Mouse (Mus musculus): Measurements from ENCODE around the gene Grid2.

The Grid2 gene

DNA sequence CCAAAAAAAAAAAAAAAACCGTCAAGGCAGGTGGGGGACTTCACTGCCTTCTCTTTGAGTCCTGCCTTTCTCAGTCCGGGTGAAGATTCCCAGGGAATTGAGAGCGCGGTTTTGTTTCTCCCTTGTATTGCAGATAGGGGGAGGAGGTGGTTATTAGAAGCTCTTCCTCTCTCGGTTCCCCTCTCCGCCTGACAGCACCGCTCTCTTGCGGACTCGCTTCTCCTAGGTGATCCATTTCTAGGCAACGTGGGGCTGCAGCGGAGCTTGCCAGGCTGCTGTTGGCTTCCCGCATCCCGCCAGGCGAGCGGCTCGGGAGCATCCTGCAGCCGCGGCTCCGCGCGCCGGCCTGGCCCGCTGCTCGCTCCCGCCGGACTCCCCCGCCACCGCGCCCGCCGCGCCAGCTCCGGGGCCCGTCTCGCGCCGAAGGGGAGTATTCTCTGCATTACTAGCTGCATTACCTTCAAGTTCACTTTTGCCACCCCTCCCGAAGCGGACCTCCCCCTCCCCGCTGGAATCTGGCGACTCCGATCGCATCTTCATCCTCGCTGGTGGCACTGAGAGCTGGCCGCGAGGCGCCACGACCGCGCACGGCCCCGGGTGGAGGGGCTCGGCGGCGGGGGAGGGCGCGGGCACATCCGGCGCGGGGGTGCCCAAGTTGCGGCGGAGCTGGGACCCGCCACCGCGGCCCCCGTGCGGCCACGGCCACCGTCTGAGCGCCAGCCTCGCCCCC, at the start of gene Grid2:
Gene Grid2 (plus strand): TSS at position 51 of the 730 bp plus-strand sequence.
- no peak for TF ChIP-seq NANOG (IDR thresholded peaks at IDR 0.05; ENCODE audit: borderline replicate concordance, low read length)
- TF ChIP-seq CTCF (conservative IDR thresholded peaks at IDR 0.05; ENCODE audit: low read length): no peak
- no peak for TF ChIP-seq POU5F1 (IDR thresholded peaks at IDR 0.05; ENCODE audit: borderline replicate concordance, low read length)
- H3K27me3 ChIP-seq (ENCODE audit: insufficient read depth, low read length): peaks cover 60% of the 10 kb centered on the region
- peaks cover 11% of the 10 kb centered on the region; the same call in 1 of the 2 replicates for H3K4me1 ChIP-seq (replicated peaks; ENCODE audit: low read depth, low read length)
- no peaks in the 10 kb centered on the region for H3K9me3 ChIP-seq (ENCODE audit: low read length)
- no peaks in the 10 kb centered on the region for H3K36me3 ChIP-seq (ENCODE audit: insufficient read depth, low read length)
- H3K4me3 ChIP-seq (replicated peaks; ENCODE audit: low read length): peak within 1 kb of the TSS; percentile 78

DNA sequence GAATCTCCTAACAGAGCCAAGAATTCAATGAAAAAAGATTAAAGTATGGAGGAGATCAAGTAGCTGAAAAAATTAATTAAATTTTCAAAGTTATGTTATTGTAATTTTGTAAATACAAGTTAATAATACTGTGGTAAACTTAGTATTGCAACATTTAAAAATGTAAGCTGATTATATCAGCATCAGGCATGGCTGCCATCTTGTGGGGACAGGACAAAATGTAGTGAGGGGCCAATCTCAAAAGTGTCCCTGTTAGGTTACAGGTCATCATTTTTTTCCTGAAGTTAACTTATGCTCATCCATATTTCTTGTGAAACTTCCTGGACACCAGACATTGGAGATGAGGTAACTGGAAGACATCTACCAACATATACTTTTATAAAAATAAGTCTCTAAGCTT, 4.9 kb upstream of the Grid2 start:
- Histone ChIP-seq H3K4me1 (replicated peaks; ENCODE audit: low read depth, low read length) (0 out of 2 replicates have a peak, but pooled peaks cover 4% of the 10 kb centered on the region), H3K4me3 (replicated peaks; ENCODE audit: low read length) (no peak overlapping the region), H3K27me3 (ENCODE audit: insufficient read depth, low read length) (peaks cover 26% of the 10 kb centered on the region), H3K9me3 (ENCODE audit: low read length) (no peaks in the 10 kb centered on the region), H3K36me3 (ENCODE audit: insufficient read depth, low read length) (no peaks in the 10 kb centered on the region)
- TF ChIP-seq POU5F1 (IDR thresholded peaks at IDR 0.05; ENCODE audit: borderline replicate concordance, low read length) (no peak), CTCF (conservative IDR thresholded peaks at IDR 0.05; ENCODE audit: low read length) (no peak), NANOG (IDR thresholded peaks at IDR 0.05; ENCODE audit: borderline replicate concordance, low read length) (no peak)

DNA sequence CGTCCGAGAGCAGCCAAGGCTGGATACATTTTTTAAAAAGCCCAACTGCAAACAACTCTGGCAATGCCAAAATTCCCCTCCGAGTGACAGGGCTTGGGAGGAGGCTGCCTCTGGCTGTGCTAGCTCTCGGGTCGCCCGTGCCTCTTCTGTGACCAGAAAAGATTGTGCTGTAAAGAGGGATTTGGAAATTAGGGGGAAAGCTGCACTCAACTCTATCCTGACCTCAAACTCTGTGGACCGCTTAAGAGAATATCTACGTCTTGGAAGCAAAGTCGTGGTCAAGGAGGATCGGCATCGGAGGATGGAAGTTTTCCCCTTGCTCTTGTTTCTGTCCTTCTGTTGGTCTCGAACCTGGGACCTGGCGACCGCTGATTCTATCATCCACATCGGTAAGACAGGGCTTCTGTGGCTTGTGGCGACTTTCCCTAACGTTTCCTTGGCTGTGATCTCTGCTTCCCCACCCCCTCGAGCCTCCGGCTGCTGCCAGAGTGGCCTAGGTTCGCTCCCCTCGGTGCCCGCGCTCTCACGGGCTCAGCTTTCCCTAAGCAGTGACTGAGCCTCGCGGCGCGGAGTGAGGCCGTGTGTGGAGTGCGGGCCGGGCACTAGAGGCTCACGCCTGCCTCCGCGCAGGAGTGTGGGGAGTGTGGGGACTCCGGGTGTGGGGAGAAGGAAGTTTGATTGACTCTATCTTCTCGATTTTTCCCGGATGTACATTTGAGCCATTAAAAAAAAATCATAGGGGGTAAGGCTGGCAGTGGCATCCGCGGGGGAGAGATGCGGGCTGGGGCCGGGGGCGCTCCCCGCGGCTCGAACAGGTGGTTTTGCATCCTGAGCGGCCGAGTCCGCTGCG, 1.1 kb downstream of the Grid2 start:
- Histone ChIP-seq H3K9me3 (ENCODE audit: low read length) (no peaks in the 10 kb centered on the region), H3K4me1 (replicated peaks; ENCODE audit: low read depth, low read length) (peaks cover 11% of the 10 kb centered on the region; the same call in 1 of the 2 replicates), H3K4me3 (replicated peaks; ENCODE audit: low read length) (peak overlapping the region; percentile 78), H3K27me3 (ENCODE audit: insufficient read depth, low read length) (peaks cover 60% of the 10 kb centered on the region), H3K36me3 (ENCODE audit: insufficient read depth, low read length) (no peaks in the 10 kb centered on the region)
- TF ChIP-seq POU5F1 (IDR thresholded peaks at IDR 0.05; ENCODE audit: borderline replicate concordance, low read length) (no peak), NANOG (IDR thresholded peaks at IDR 0.05; ENCODE audit: borderline replicate concordance, low read length) (no peak), CTCF (conservative IDR thresholded peaks at IDR 0.05; ENCODE audit: low read length) (no peak)

DNA sequence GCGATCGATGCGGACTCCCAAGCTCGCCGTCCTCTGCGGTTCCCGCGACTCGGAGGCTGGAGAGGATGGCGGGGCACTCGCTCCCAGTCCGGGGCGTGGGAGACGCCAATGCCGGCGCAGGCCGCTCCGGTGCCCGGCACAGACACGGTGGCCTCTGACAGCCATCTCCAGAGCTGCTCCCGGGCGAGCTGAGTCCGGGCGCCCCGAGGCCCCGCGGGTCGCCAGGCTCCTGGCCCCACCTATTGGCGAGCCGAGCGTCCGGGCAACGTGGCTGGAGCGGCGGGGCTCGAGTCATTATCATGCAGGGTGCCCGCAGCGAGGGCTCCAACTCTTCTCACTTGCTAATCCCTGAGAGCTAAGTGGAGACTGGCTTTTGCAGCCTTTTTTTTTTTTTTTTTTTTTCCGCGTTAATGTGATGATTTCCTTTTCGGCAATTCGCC, 1.8 kb downstream of the Grid2 start:
- Histone ChIP-seq H3K27me3 (ENCODE audit: insufficient read depth, low read length) (peaks cover 60% of the 10 kb centered on the region), H3K4me3 (replicated peaks; ENCODE audit: low read length) (peak overlapping the region; percentile 78), H3K9me3 (ENCODE audit: low read length) (no peaks in the 10 kb centered on the region), H3K36me3 (ENCODE audit: insufficient read depth, low read length) (no peaks in the 10 kb centered on the region), H3K4me1 (replicated peaks; ENCODE audit: low read depth, low read length) (peaks cover 11% of the 10 kb centered on the region; the same call in 1 of the 2 replicates)
- TF ChIP-seq CTCF (conservative IDR thresholded peaks at IDR 0.05; ENCODE audit: low read length) (no peak), POU5F1 (IDR thresholded peaks at IDR 0.05; ENCODE audit: borderline replicate concordance, low read length) (no peak), NANOG (IDR thresholded peaks at IDR 0.05; ENCODE audit: borderline replicate concordance, low read length) (no peak)

DNA sequence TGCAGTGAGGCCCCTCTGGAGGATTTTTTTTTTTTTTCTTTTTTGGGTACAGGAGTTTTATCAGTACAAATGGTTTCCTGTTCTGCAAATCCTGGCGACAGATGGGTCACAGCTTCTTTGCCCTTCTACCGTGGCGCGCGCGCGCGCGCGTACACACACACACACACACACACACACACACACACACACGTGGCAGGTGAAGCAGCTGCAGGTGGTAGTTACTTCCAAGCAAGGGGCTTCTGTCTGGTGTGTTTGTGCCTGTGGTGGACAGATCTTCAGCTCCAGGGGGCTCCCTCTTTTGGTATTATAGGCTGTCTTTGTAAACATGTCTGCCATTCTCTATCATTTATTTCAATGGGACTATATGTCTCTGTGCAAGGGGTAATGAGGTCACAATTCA, 2.2 kb downstream of the Grid2 start:
- no peak for TF ChIP-seq POU5F1 (IDR thresholded peaks at IDR 0.05; ENCODE audit: borderline replicate concordance, low read length)
- no peaks in the 10 kb centered on the region for H3K9me3 ChIP-seq (ENCODE audit: low read length)
- peaks cover 11% of the 10 kb centered on the region; the same call in 1 of the 2 replicates for H3K4me1 ChIP-seq (replicated peaks; ENCODE audit: low read depth, low read length)
- H3K4me3 ChIP-seq (replicated peaks; ENCODE audit: low read length): peak overlapping the region; percentile 78
- no peaks in the 10 kb centered on the region for H3K36me3 ChIP-seq (ENCODE audit: insufficient read depth, low read length)
- H3K27me3 ChIP-seq (ENCODE audit: insufficient read depth, low read length): peaks cover 58% of the 10 kb centered on the region

DNA sequence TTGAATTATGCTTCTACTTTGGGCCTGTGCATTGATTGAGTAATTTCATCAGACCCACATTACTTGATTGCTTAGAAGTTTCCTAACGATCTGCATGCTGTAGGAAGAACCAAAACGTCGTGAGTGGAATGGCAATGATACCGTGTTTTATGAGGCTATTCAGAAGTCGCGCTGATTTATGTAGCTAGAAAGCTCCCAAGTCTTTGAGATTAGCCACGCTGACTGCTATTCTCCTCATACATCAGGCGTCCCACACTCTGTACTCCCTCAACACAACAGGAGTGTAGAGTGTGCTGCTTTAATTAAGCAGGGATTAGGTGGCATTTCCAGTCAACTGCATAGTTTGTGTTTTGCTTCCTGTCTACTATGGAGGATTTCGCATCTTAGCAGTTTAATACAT, 4.1 kb downstream of the Grid2 start:
- peaks cover 44% of the 10 kb centered on the region for H3K27me3 ChIP-seq (ENCODE audit: insufficient read depth, low read length)
- no peaks in the 10 kb centered on the region for H3K9me3 ChIP-seq (ENCODE audit: low read length)
- H3K4me3 ChIP-seq (replicated peaks; ENCODE audit: low read length): no peak overlapping the region
- peaks cover 11% of the 10 kb centered on the region; the same call in 1 of the 2 replicates for H3K4me1 ChIP-seq (replicated peaks; ENCODE audit: low read depth, low read length)
- no peaks in the 10 kb centered on the region for H3K36me3 ChIP-seq (ENCODE audit: insufficient read depth, low read length)
- TF ChIP-seq NANOG (IDR thresholded peaks at IDR 0.05; ENCODE audit: borderline replicate concordance, low read length) (no peak), CTCF (conservative IDR thresholded peaks at IDR 0.05; ENCODE audit: low read length) (no peak), POU5F1 (IDR thresholded peaks at IDR 0.05; ENCODE audit: borderline replicate concordance, low read length) (no peak)

DNA sequence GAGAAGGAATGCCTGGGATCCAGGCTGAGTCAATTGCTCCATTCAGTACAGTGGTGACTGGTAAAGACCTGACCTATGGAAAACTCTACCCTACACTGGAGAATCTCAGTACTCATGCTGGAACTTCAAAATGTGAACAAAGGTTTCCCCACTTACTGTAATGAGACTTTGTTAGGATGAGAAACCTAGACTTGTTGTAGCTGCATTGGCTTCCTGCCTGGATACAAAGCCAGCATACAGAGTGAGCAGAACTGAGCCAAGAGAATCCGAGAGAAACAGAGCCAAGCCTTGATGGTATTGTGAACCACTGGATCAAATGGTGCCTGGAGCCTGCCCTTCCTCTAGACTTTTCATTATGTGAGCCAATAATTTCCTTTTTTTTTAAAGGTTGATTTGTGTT, 28.7 kb downstream of the Grid2 start:
- TF ChIP-seq NANOG (IDR thresholded peaks at IDR 0.05; ENCODE audit: borderline replicate concordance, low read length) (no peak), POU5F1 (IDR thresholded peaks at IDR 0.05; ENCODE audit: borderline replicate concordance, low read length) (no peak), CTCF (conservative IDR thresholded peaks at IDR 0.05; ENCODE audit: low read length) (no peak)

DNA sequence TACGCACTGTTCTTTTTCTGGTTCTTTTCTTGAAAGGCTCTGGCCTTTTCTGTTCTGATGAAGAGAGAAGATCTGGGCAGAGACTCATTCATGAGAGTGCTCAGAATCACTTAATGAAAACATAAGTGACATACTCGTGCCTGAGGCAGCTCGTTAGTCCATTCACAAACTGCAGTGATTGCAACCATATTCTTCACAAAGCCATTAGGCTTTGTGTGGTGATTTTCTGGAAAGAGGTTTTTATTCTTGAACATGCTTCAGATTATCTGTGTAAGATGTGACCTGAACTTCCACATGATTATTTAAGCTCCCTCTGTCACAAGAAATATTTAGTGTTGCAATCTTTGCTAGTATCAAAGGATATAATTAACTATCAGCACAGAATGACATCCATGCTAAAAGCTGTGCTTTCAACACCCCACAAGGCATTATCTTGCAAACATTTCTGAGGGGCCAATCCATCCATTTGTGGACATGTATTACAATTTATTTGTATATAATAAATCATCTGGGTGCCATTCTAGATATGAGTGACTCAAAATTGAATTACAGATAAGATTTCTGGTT, 86.8 kb downstream of the Grid2 start:
- Histone ChIP-seq H3K4me3 (replicated peaks; ENCODE audit: low read length) (no peak overlapping the region), H3K36me3 (ENCODE audit: insufficient read depth, low read length) (no peaks in the 10 kb centered on the region), H3K4me1 (replicated peaks; ENCODE audit: low read depth, low read length) (no peaks in the 10 kb centered on the region), H3K9me3 (ENCODE audit: low read length) (no peaks in the 10 kb centered on the region), H3K27me3 (ENCODE audit: insufficient read depth, low read length) (no peaks in the 10 kb centered on the region)
- TF ChIP-seq CTCF (conservative IDR thresholded peaks at IDR 0.05; ENCODE audit: low read length) (no peak), POU5F1 (IDR thresholded peaks at IDR 0.05; ENCODE audit: borderline replicate concordance, low read length) (no peak), NANOG (IDR thresholded peaks at IDR 0.05; ENCODE audit: borderline replicate concordance, low read length) (no peak)

More for the DNA sequence above, 28.7 kb downstream of the Grid2 start:
- no peaks in the 10 kb centered on the region for H3K36me3 ChIP-seq (ENCODE audit: insufficient read depth, low read length)
- no peaks in the 10 kb centered on the region for H3K4me1 ChIP-seq (replicated peaks; ENCODE audit: low read depth, low read length)
- H3K27me3 ChIP-seq (ENCODE audit: insufficient read depth, low read length): no peaks in the 10 kb centered on the region
- peaks cover 6% of the 10 kb centered on the region; the same call in 1 of the 2 replicates for H3K9me3 ChIP-seq (ENCODE audit: low read length)
- H3K4me3 ChIP-seq (replicated peaks; ENCODE audit: low read length): no peak overlapping the region

All from E14TG2a.4 (cell line).